Mouse (Mus musculus) cortical plate, adult 2 months (tissue): Measurements from ENCODE around the gene Vpreb3. TPM values are rescaled to one million over a fixed set of nuclear protein-coding genes. Genes with fewer than 3 reads are reported as not detected.

Experiments used
- H3K27ac ChIP-seq: fragments of 200-500 bp; 2 replicates; pipeline ENCODE4 v1.5.1; 2012; ENCODE audit warnings: low read length, control low read depth, inconsistent platforms; ENCODE audit not compliant: insufficient read depth
- H3K4me1 ChIP-seq: fragments of 200-500 bp; 2 replicates; pipeline ENCODE4 v1.6.1; 2011; ENCODE audit warnings: low read length; ENCODE audit not compliant: control insufficient read depth, insufficient read depth
- H3K4me3 ChIP-seq: fragments of 200-500 bp; 2 replicates; pipeline ENCODE4 v1.5.1; 2011; ENCODE audit warnings: mild to moderate bottlenecking, low read length, control low read depth; ENCODE audit not compliant: insufficient read depth
- CTCF ChIP-seq: fragments of 200-500 bp; IDR thresholded peaks from 2 replicates; pipeline ENCODE4 v1.5.1; 2011; ENCODE audit warnings: mild to moderate bottlenecking, control low read depth, low read length; ENCODE audit not compliant: insufficient read depth; ENCODE audit errors: extremely low read depth
- POLR2A ChIP-seq: fragments of 200-500 bp; IDR thresholded peaks from 2 replicates; pipeline ENCODE4 v1.6.1; 2011; ENCODE audit warnings: mild to moderate bottlenecking, low read length, control low read depth; ENCODE audit not compliant: insufficient read depth; ENCODE audit errors: extremely low read depth
- polyA plus RNA-seq: library from polyadenylated mRNA; depleted of rRNA; stranded (reverse); fragments of >200 nt; gene quantifications from 2 replicates; pipeline ENCODE4 v1.2.3, GENCODE M21; 2012; rRNA removed

Vpreb3 gene
- polyA plus RNA-seq = not detected in 2 replicates

GRCm38 (mm10) chr10:75942736-75943477, at the start of gene Vpreb3:
Gene Vpreb3 (plus strand): TSS chr10:75943057.
- no peak within 1 kb of the TSS for H3K27ac ChIP-seq
- TF ChIP-seq POLR2A (no peak), CTCF (no peak)
- no peaks in the 10 kb centered on the region for H3K4me1 ChIP-seq
- H3K4me3 ChIP-seq = no peak within 1 kb of the TSS

GRCm38 (mm10) chr10:75893089-75893750, 49.6 kb upstream of the Vpreb3 start, which contains the start of gene Derl3:
Gene Derl3 (plus strand): TSS chr10:75893413.
- Histone ChIP-seq H3K4me1 (0 out of 2 replicates have a peak, but pooled peaks cover 1% of the 10 kb centered on the region), H3K4me3 (peak within 1 kb of the TSS; percentile 36), H3K27ac (no peak within 1 kb of the TSS)
- TF ChIP-seq CTCF (no peak), POLR2A (no peak)

GRCm38 (mm10) chr10:75894601-75895000, 48.3 kb upstream of the Vpreb3 start:
- Histone ChIP-seq H3K27ac (no peak overlapping the region), H3K4me3 (no peak overlapping the region), H3K4me1 (peaks cover 3% of the 10 kb centered on the region)
- no peak for TF ChIP-seq CTCF
- no peak for TF ChIP-seq POLR2A

GRCm38 (mm10) chr10:75895730-75896129, 47.1 kb upstream of the Vpreb3 start:
- TF ChIP-seq CTCF (no peak), POLR2A (no peak)
- Histone ChIP-seq H3K27ac (no peak overlapping the region), H3K4me3 (no peak overlapping the region), H3K4me1 (peaks cover 3% of the 10 kb centered on the region)

GRCm38 (mm10) chr10:75896208-75896607, 46.6 kb upstream of the Vpreb3 start:
- no peak overlapping the region for H3K27ac ChIP-seq
- no peak for TF ChIP-seq CTCF
- no peak for TF ChIP-seq POLR2A
- peaks cover 3% of the 10 kb centered on the region for H3K4me1 ChIP-seq
- no peak overlapping the region for H3K4me3 ChIP-seq

- no peak for TF ChIP-seq POLR2A
- TF ChIP-seq CTCF = peak; percentile 74
- no peak overlapping the region for H3K4me3 ChIP-seq
- H3K27ac ChIP-seq = no peak overlapping the region
- peaks cover 3% of the 10 kb centered on the region for H3K4me1 ChIP-seq
These were observed 45.5 kb upstream of the Vpreb3 start for GRCm38 (mm10) chr10:75897373-75897772.

- TF ChIP-seq POLR2A (no peak), CTCF (no peak)
- Histone ChIP-seq H3K27ac (no peak overlapping the region), H3K4me3 (no peak overlapping the region), H3K4me1 (peaks cover 3% of the 10 kb centered on the region)
These were observed 44.8 kb upstream of the Vpreb3 start for GRCm38 (mm10) chr10:75898039-75898564.

GRCm38 (mm10) chr10:75898846-75899245, 44.0 kb upstream of the Vpreb3 start:
- Histone ChIP-seq H3K4me1 (peaks cover 3% of the 10 kb centered on the region), H3K4me3 (no peak overlapping the region), H3K27ac (no peak overlapping the region)
- TF ChIP-seq CTCF (no peak), POLR2A (no peak)

GRCm38 (mm10) chr10:75904391-75904790, 38.5 kb upstream of the Vpreb3 start:
- no peak overlapping the region for H3K4me3 ChIP-seq
- no peak overlapping the region for H3K27ac ChIP-seq
- no peaks in the 10 kb centered on the region for H3K4me1 ChIP-seq
- TF ChIP-seq CTCF = no peak
- no peak for TF ChIP-seq POLR2A
